Mouse (Mus musculus) kidney, postnatal 0 days (tissue): ENCODE data around the gene Myd88. TPM values are rescaled to one million over a fixed set of nuclear protein-coding genes. Genes with fewer than 3 reads are reported as not detected.

Source experiments
- ATAC-seq: fragments of 200-750 bp; cut with Nextera tagmentation; replicated peaks from 2 replicates; pipeline ENCODE4 v1.8.0; 2017; ENCODE audit warnings: low read depth, moderate number of reproducible peaks, moderate TSS enrichment, moderate library complexity; ENCODE audit not compliant: low FRiP score
- DNase-seq: peaks from one replicate; pipeline ENCODE4 v3.0.0-alpha.2; 2016; ENCODE audit warnings: low spot score
- H3K27ac ChIP-seq: fragments of 300-500 bp; sonication (generic); 2 replicates; pipeline ENCODE4 v1.5.1; 2014; ENCODE audit warnings: mild to moderate bottlenecking
- H3K27me3 ChIP-seq: fragments of 300-500 bp; sonication (generic); 2 replicates; pipeline ENCODE4 v1.6.1; 2014; ENCODE audit warnings: low read length, mixed read lengths; ENCODE audit not compliant: insufficient read depth
- H3K36me3 ChIP-seq: fragments of 300-500 bp; sonication (generic); 2 replicates; pipeline ENCODE4 v1.6.1; 2014; ENCODE audit warnings: low read length, mixed read lengths; ENCODE audit not compliant: insufficient read depth
- H3K4me1 ChIP-seq: fragments of 300-500 bp; sonication (generic); replicated peaks from 2 replicates; pipeline ENCODE4 v1.6.1; 2014; ENCODE audit warnings: antibody characterized with exemption, low read length, mixed read lengths; ENCODE audit not compliant: insufficient read depth
- H3K4me2 ChIP-seq: fragments of 300-500 bp; sonication (generic); 2 replicates; pipeline ENCODE4 v1.6.1; 2014; ENCODE audit warnings: mild to moderate bottlenecking, low read length, moderate library complexity, mixed read lengths
- H3K4me3 ChIP-seq: fragments of 300-500 bp; sonication (generic); replicated peaks from 2 replicates; pipeline ENCODE4 v1.5.1; 2014; ENCODE audit warnings: low read depth, low read length
- H3K9ac ChIP-seq: fragments of 300-500 bp; sonication (generic); 2 replicates; pipeline ENCODE4 v1.6.1; 2014; ENCODE audit warnings: low read depth, low read length
- H3K9me3 ChIP-seq: fragments of 300-500 bp; sonication (generic); replicated peaks from 2 replicates; pipeline ENCODE4 v1.6.1; 2016; ENCODE audit warnings: low read length, inconsistent platforms, mixed read lengths
- CTCF ChIP-seq: IDR thresholded peaks from 2 replicates; pipeline ENCODE4 v1.5.1; 2016; ENCODE audit warnings: antibody characterized with exemption, low read depth, mild to moderate bottlenecking, moderate library complexity
- WGBS: fragments of 180-500 bp; shearing (Covaris S2); extraction: QIAGEN DNeasy Blood & Tissue Kit; methylation state at CpG from one replicate; pipeline ENCODE4 v1.1.7; 2014; 5-methylcytosine and 5-hydroxymethylcytosine counted together
- polyA plus RNA-seq: library from polyadenylated mRNA; unstranded; fragments of >200 nt; fragmentation: Nextera tagmentation; extraction: Ambion mirVana; gene quantifications from 2 replicates; pipeline ENCODE4 v1.2.1, GENCODE M21; 2015

Myd88 gene
- polyA plus RNA-seq, 1 experiment from 2014 or later = 26.5 TPM

DNA sequence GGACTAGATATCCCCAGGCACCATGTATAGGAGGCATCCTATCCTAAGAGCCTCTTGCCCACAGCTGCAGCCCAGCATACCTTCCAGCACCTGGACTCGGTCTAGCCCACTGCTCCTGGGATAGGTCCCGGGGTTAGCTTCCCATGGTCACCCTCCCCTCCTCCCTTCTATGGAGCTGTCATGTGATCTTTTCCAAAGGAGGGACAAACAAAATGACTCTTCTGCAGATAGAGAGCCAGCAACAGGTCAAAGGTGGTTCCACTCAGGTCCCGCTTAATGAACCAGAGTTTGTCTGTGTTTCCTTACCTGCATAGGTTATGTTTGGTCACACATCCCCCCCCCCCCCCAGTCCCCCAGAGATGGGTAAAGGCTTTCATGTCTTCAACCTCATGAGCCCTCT lies 9.3 kb upstream of the Myd88 start:
- H3K4me1 ChIP-seq = no peaks in the 10 kb centered on the region
- 58% methylated on average over 3 of the region's 3 CpGs for WGBS
- H3K27ac ChIP-seq = no peak overlapping the region
- H3K9me3 ChIP-seq = no peaks in the 10 kb centered on the region
- no peak overlapping the region for H3K4me2 ChIP-seq
- no peak overlapping the region for H3K9ac ChIP-seq
- H3K36me3 ChIP-seq = peaks cover 17% of the 10 kb centered on the region
- TF ChIP-seq CTCF = no peak
- no peaks in the 10 kb centered on the region for H3K27me3 ChIP-seq
- DNase-seq (no peak), ATAC-seq (no peak)
- no peak overlapping the region for H3K4me3 ChIP-seq

DNA sequence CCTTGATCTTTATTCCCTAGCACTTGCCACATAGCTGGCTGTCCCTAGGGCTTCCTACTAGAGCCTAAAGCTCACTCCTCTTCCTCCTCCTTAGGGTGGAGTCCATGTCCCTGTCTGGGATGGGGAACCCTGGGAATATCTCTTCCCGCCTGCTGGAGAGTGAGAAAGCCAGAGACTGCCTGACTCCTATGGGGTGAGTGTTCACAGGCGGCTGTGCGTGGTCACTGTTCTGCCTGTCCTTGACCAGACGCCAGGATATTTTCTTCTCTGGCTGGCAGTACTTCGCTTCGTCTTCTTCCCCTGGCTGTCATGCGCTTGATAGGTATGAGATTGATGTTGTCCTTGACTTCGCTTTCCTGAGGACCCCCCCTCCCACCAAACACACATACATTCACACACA lies 5.2 kb upstream of the Myd88 start:
- no peak for TF ChIP-seq CTCF
- ATAC-seq = no peak
- peaks cover 34% of the 10 kb centered on the region for H3K36me3 ChIP-seq
- H3K4me3 ChIP-seq = no peak overlapping the region
- 91% methylated on average over 8 of the region's 8 CpGs for WGBS
- no peak overlapping the region for H3K9ac ChIP-seq
- no peak overlapping the region for H3K27ac ChIP-seq
- no peak overlapping the region for H3K4me2 ChIP-seq
- no peaks in the 10 kb centered on the region for H3K27me3 ChIP-seq
- no peaks in the 10 kb centered on the region for H3K9me3 ChIP-seq
- H3K4me1 ChIP-seq = peaks cover 10% of the 10 kb centered on the region
- DNase-seq = no peak

DNA sequence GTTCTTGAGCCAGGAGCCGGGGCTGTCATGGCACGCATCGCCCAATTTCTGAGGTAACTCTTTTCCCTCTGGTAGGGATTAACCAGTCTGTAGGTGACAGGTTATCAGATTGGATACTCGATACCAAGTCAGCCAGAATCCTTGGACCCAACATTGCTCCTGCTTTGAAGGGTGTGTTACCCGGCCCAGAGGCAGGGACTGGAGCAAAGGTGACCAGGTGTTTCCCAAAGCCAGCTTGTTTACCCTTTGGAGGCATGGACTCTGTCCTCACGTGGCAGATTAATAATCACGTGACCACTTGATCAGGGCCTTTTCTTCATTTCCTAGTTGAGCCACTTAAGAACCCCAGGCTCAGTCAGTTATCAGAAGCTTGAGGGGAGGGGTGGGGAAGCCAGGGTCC lies 1.5 kb upstream of the Myd88 start:
- no peak for DNase-seq
- no peaks in the 10 kb centered on the region for H3K9me3 ChIP-seq
- H3K4me3 ChIP-seq = no peak overlapping the region
- peak overlapping the region; percentile 87 for H3K4me2 ChIP-seq
- no peak for TF ChIP-seq CTCF
- peaks cover 33% of the 10 kb centered on the region for H3K36me3 ChIP-seq
- peaks cover 21% of the 10 kb centered on the region for H3K4me1 ChIP-seq
- ATAC-seq = no peak
- H3K27ac ChIP-seq = no peak overlapping the region
- H3K27me3 ChIP-seq = no peaks in the 10 kb centered on the region
- WGBS = 85% methylated on average over 7 of the region's 7 CpGs
- H3K9ac ChIP-seq = no peak overlapping the region

- peak overlapping the region; percentile 70 for H3K9ac ChIP-seq
- H3K4me3 ChIP-seq = peak overlapping the region; percentile 57
- ATAC-seq (no peak), DNase-seq (no peak)
- H3K9me3 ChIP-seq = no peaks in the 10 kb centered on the region
- peaks cover 21% of the 10 kb centered on the region for H3K4me1 ChIP-seq
- H3K27me3 ChIP-seq = no peaks in the 10 kb centered on the region
- 3% methylated on average over 8 of the region's 8 CpGs for WGBS
- peak overlapping the region; percentile 89 for H3K27ac ChIP-seq
- H3K4me2 ChIP-seq = peak overlapping the region; percentile 87
- H3K36me3 ChIP-seq = peaks cover 23% of the 10 kb centered on the region; the same call in 1 of the 2 replicates
- no peak for TF ChIP-seq CTCF
Measured at GRCm38 (mm10) chr9:119340212-119340580, 1.0 kb downstream of the Myd88 start.

DNA sequence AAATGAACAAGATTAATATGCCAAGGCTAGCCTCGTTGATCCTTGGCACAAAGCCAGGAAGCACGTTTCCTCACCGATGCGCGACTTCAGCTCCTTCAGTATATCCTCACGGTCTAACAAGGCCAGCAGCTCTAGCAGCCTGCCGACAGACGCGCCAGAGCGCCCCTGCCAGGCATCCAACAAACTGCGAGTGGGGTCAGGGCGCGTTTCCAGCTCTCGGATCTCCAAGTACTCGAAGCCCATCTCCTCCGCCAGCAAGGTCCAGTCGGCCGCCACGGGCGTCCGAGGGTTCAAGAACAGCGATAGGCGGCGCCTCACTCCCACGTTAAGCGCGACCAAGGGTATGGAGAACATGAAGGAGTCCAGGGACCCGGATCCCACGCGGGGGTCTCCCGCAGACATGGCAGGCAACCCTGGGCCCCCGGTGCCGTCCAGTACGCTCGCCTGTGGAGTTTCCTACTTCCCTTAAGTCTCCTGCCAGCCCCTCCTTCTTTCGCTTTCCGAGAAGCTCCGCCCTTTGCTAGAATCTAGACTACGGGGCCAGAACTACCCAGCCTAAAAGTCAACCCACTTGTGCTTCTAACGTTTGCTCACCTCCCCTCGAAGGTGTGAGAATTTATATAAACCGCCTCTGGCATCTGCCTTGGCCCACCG lies 1.5 kb downstream of the Myd88 start, which contains the start of gene Acaa1a:
TSS of gene Acaa1a (plus strand) at position 119 of the 654 bp plus-strand sequence.
- DNase-seq (peak; percentile 87), ATAC-seq (no peak)
- H3K9me3 ChIP-seq = no peaks in the 10 kb centered on the region
- H3K4me2 ChIP-seq = peak within 1 kb of the TSS; percentile 87
- peak; percentile 38 for TF ChIP-seq CTCF
- H3K27ac ChIP-seq = peak within 1 kb of the TSS; percentile 89
- H3K9ac ChIP-seq = peak within 1 kb of the TSS; percentile 70
- H3K4me3 ChIP-seq = peak within 1 kb of the TSS; percentile 57
- under 1% methylated on average over 43 of the region's 43 CpGs for WGBS
- peaks cover 21% of the 10 kb centered on the region; the same call in 1 of the 2 replicates for H3K36me3 ChIP-seq
- H3K27me3 ChIP-seq = no peaks in the 10 kb centered on the region
- H3K4me1 ChIP-seq = peaks cover 21% of the 10 kb centered on the region

DNA sequence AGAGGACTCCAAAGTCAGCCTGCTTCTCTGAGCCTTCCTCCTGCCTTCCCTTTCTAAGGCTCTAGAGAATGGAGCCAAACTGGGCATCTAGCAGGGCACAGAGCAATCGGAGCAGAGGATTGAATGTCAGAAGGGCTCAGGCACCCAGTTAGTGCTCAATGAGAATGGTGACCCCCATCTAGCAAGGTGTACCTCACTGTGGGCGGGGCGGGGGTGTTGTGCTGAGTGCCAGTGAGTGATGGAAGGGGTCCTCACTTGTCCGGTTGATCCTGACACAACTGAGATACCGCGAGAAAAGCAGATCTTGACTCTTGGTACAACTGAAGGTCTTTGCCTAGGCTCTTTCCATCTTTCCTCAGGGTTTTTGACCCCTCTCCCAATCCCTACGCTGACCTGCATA lies 2.1 kb downstream of the Myd88 start:
- peaks cover 17% of the 10 kb centered on the region; the same call in 1 of the 2 replicates for H3K36me3 ChIP-seq
- no peaks in the 10 kb centered on the region for H3K9me3 ChIP-seq
- ATAC-seq (no peak), DNase-seq (no peak)
- 0 out of 2 replicates have a peak overlapping the region, but pooled peaks have one; percentile 89 for H3K27ac ChIP-seq
- no peak for TF ChIP-seq CTCF
- peak overlapping the region; percentile 57 for H3K4me3 ChIP-seq
- peak overlapping the region; percentile 87 for H3K4me2 ChIP-seq
- whole genome bisulfite sequencing = 41% methylated on average over 7 of the region's 7 CpGs
- peak overlapping the region; percentile 70 for H3K9ac ChIP-seq
- H3K27me3 ChIP-seq = no peaks in the 10 kb centered on the region
- H3K4me1 ChIP-seq = peaks cover 21% of the 10 kb centered on the region
